Mouse (Mus musculus) forebrain, embryonic 11.5 days (tissue): ENCODE data around the gene Olfr572. TPM values are rescaled to one million over a fixed set of nuclear protein-coding genes. Genes with fewer than 3 reads are reported as not detected.

Source experiments
- ATAC-seq: fragments of 200-750 bp; cut with Nextera tagmentation; replicated peaks from 2 replicates; pipeline ENCODE4 v1.8.0; 2017; ENCODE audit warnings: moderate TSS enrichment; ENCODE audit not compliant: low FRiP score
- DNase-seq: peaks from one replicate; pipeline ENCODE4 v3.0.0-alpha.2; 2017; ENCODE audit warnings: low spot score
- H3K27ac ChIP-seq: fragments of 300-500 bp; sonication (generic); 2 replicates; pipeline ENCODE4 v1.5.1; 2014; ENCODE audit warnings: low read depth, low read length
- H3K27me3 ChIP-seq: fragments of 300-500 bp; sonication (generic); 2 replicates; pipeline ENCODE4 v1.6.1; 2014; ENCODE audit warnings: mild to moderate bottlenecking, low read length, mixed read lengths; ENCODE audit not compliant: control insufficient read depth, insufficient read depth
- H3K36me3 ChIP-seq: fragments of 300-500 bp; sonication (generic); 2 replicates; pipeline ENCODE4 v1.6.1; 2014; ENCODE audit warnings: mild to moderate bottlenecking, low read length, moderate library complexity, mixed read lengths; ENCODE audit not compliant: control insufficient read depth, insufficient read depth
- H3K4me1 ChIP-seq: fragments of 300-500 bp; sonication (generic); replicated peaks from 2 replicates; pipeline ENCODE4 v1.6.1; 2014; ENCODE audit warnings: low read length, mixed read lengths; ENCODE audit not compliant: control insufficient read depth, insufficient read depth
- H3K4me2 ChIP-seq: fragments of 300-500 bp; sonication (generic); 2 replicates; pipeline ENCODE4 v1.6.1; 2014; ENCODE audit warnings: low read depth, mild to moderate bottlenecking, low read length, moderate library complexity, mixed read lengths; ENCODE audit not compliant: severe bottlenecking
- H3K4me3 ChIP-seq: fragments of 300-500 bp; sonication (generic); 2 replicates; pipeline ENCODE4 v1.5.1; 2014; ENCODE audit warnings: low read depth, low read length
- H3K9ac ChIP-seq: fragments of 300-500 bp; sonication (generic); 2 replicates; pipeline ENCODE4 v1.6.1; 2014; ENCODE audit warnings: low read length
- H3K9me3 ChIP-seq: fragments of 300-500 bp; sonication (generic); 2 replicates; pipeline ENCODE4 v1.6.1; 2016; ENCODE audit warnings: low read length, mixed read lengths; ENCODE audit not compliant: control insufficient read depth
- WGBS: fragments of 180-500 bp; shearing (Covaris S2); extraction: QIAGEN DNeasy Blood & Tissue Kit; methylation state at CpG from one replicate; pipeline ENCODE4 v1.1.7; 2014; 5-methylcytosine and 5-hydroxymethylcytosine counted together
- polyA plus RNA-seq: library from polyadenylated mRNA; unstranded; fragments of >200 nt; fragmentation: Nextera tagmentation; extraction: Ambion mirVana; gene quantifications from 2 replicates; pipeline ENCODE4 v1.2.1, GENCODE M21; 2014

Gene Olfr572
- not detected in 2 replicates for polyA plus RNA-seq

DNA sequence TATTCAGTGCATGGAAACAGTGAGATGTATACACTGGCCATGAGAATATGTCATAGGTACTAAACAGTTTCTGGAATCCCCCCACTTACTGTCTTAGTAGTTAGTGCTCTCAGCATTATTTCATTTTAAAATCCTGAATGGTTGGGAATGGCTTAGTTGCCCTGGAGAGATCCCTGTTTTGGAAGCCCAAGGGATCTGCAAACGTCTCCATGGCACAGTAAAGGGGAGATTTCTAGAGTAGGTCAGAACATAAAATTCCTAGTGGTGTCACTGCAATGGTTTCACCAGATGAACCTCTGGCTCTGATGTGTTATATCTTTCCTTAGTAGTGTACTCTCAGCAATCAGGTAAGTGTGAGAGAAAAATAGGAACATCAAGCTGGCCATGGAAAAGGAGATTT is at the start of gene Olfr572:
Olfr572 (plus strand) TSS at position 301 of the 400 bp plus-strand sequence.
- no peaks in the 10 kb centered on the region for H3K9me3 ChIP-seq
- H3K27me3 ChIP-seq = no peaks in the 10 kb centered on the region
- H3K27ac ChIP-seq = no peak within 1 kb of the TSS
- H3K4me3 ChIP-seq = no peak within 1 kb of the TSS
- 69% methylated on average over 1 of the region's 1 CpGs for WGBS
- H3K4me2 ChIP-seq = no peak within 1 kb of the TSS
- no peak for DNase-seq
- no peaks in the 10 kb centered on the region for H3K36me3 ChIP-seq
- no peak for ATAC-seq
- no peak within 1 kb of the TSS for H3K9ac ChIP-seq
- H3K4me1 ChIP-seq = no peaks in the 10 kb centered on the region

DNA sequence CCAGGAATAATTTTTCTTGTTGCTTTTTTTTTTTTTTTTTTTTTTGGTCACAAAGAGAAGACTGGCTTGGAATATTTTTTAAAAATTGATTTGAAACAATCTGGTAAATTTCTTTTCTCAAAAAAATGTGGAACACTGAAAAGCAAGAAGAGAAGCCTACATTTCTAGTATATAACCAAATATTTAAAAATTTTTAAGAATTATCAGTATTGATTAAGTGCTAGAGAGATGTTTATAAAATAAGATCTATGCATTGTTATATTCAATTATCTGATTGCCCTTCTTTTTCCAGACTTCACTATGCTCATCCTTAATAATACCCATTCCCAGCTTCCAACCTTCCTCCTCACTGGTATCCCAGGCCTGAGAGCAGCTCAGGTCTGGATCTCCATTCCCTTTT is 47.4 kb upstream of the Olfr572 start, which contains the start of gene Olfr568:
Olfr568 (plus strand) TSS at position 301 of the 400 bp plus-strand sequence.
- no peaks in the 10 kb centered on the region for H3K36me3 ChIP-seq

DNA sequence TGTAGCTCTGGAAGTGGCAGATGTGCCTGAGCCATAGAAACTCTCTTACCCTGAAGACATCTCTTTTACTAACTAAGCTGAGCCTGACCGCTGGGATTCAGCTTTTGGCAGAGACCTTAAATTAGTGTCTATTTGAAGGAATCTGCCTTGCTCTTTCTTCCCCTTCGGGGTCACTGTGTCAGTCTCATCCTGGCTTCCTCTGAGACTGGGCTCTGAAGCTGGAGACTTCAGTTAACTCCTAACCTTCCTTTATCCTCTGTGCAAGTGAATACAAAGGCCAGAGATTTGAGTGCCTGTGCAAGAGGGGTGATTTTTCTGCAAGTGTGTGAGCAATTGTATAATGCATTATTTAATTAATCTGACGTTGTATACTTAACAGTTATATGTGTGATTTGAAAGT is 33.4 kb upstream of the Olfr572 start, which contains the start of gene Olfr569:
Olfr569 (minus strand) TSS at position 101 of the 400 bp plus-strand sequence.
- Histone ChIP-seq H3K4me1 (no peaks in the 10 kb centered on the region), H3K9ac (no peak within 1 kb of the TSS), H3K27ac (no peak within 1 kb of the TSS), H3K4me3 (no peak within 1 kb of the TSS), H3K4me2 (no peak within 1 kb of the TSS), H3K36me3 (no peaks in the 10 kb centered on the region), H3K27me3 (no peaks in the 10 kb centered on the region), H3K9me3 (no peaks in the 10 kb centered on the region)
- ATAC-seq (no peak), DNase-seq (no peak)
- WGBS = 69% methylated on average over 3 of the region's 3 CpGs

More for the DNA sequence above, 47.4 kb upstream of the Olfr572 start, which contains the start of gene Olfr568:
- Histone ChIP-seq H3K4me1 (no peaks in the 10 kb centered on the region), H3K27me3 (no peaks in the 10 kb centered on the region), H3K4me3 (no peak within 1 kb of the TSS), H3K9ac (no peak within 1 kb of the TSS), H3K4me2 (no peak within 1 kb of the TSS), H3K9me3 (no peaks in the 10 kb centered on the region), H3K27ac (no peak within 1 kb of the TSS)
- DNase-seq (no peak), ATAC-seq (no peak)

DNA sequence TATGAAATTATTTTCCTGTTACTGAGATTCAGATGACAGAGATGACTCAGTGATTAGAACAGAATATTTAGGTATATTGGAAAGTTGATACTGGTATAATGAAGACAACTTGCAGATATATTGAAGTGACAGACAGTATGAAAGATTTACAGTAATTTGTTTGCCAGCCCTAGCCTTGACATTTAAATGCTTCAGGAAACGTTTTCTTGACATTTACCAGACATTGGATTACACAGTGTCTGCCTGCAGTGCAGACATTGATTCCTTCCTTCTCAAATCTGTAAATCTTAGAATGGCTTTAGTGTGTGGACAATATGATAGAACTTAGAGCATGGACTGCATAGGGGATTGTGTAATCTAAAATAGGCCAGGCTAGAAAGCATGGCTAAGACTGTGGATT is 8.9 kb upstream of the Olfr572 start:
- no peaks in the 10 kb centered on the region for H3K4me1 ChIP-seq
- H3K36me3 ChIP-seq = no peaks in the 10 kb centered on the region
- DNase-seq (no peak), ATAC-seq (no peak)
- H3K9ac ChIP-seq = no peak overlapping the region
- H3K4me2 ChIP-seq = no peak overlapping the region
- no peaks in the 10 kb centered on the region for H3K9me3 ChIP-seq
- no peak overlapping the region for H3K27ac ChIP-seq
- no peak overlapping the region for H3K4me3 ChIP-seq
- WGBS = 56% methylated on average over 1 of the region's 1 CpGs
- no peaks in the 10 kb centered on the region for H3K27me3 ChIP-seq

DNA sequence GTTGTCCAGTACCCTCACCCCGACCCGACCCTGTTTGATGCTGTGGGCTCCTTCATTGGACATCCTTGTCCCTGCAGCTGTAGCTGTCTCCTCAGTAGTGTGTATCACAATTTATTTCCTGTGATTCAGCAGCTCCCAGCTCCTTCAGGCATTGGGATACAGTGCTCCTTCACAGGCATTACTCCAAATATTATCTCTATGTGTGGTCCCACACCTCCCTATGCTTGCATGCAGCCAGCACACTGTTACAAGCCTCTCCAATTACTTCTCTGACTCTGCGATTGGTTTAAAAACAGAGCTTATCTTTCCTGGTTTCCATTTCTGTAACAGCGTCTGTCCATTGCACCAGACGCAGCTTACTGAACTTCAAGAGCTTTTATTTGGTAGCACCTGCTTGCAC is 7.8 kb upstream of the Olfr572 start:
- no peak for DNase-seq
- H3K4me3 ChIP-seq = no peak overlapping the region
- WGBS = 83% methylated on average over 5 of the region's 5 CpGs
- H3K27me3 ChIP-seq = no peaks in the 10 kb centered on the region
- H3K4me1 ChIP-seq = no peaks in the 10 kb centered on the region
- no peak overlapping the region for H3K9ac ChIP-seq
- no peaks in the 10 kb centered on the region for H3K9me3 ChIP-seq
- no peak overlapping the region for H3K27ac ChIP-seq
- ATAC-seq = no peak
- H3K36me3 ChIP-seq = no peaks in the 10 kb centered on the region
- H3K4me2 ChIP-seq = no peak overlapping the region

DNA sequence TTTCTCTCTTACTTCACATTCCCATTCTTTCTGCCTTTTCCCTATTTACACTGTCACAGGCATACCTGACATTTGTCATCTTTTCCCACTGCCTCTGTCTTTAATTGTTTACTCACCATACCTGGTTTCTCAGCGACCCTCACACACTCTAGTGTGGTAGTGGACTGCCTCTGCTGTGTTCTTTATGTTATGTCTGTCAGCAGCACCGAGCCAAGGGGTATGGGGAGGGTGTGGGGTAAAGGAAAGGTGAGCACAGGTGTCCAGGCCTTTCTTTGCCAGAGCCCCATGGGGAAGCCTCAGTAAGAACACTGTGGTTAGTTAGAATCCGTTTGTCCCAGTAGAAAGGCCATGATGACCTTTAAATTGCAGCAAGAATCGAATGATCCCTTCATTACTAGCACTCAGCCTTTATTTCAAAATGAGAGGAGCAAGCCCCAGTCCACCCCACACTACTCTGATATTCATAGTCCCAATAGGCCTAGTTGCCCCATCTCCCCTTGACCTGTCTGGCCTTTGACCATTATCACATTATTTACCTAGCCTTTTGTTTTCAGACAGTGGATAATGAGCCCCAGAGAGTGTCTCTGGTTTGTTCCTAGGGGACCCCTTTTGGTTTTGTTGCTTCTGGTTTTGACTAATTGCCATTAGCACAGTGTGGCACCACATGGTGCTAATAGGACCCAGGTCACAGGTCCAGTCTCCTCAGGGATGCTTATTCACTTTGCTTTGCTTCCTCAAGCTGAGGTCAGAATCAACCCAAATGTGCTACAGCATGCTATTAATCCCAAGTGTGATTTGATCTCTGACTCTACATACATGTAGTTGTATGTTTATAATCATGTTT is 7.0 kb upstream of the Olfr572 start, which contains the start of gene Olfr571:
Olfr571 (minus strand) TSS at position 505 of the 844 bp plus-strand sequence.
- no peak within 1 kb of the TSS for H3K27ac ChIP-seq
- H3K4me3 ChIP-seq = no peak within 1 kb of the TSS
- DNase-seq (no peak), ATAC-seq (no peak)
- H3K9ac ChIP-seq = no peak within 1 kb of the TSS
- WGBS = 72% methylated on average over 4 of the region's 4 CpGs
- no peaks in the 10 kb centered on the region for H3K4me1 ChIP-seq
- no peaks in the 10 kb centered on the region for H3K27me3 ChIP-seq
- no peaks in the 10 kb centered on the region for H3K9me3 ChIP-seq
- H3K36me3 ChIP-seq = no peaks in the 10 kb centered on the region
- H3K4me2 ChIP-seq = no peak within 1 kb of the TSS

DNA sequence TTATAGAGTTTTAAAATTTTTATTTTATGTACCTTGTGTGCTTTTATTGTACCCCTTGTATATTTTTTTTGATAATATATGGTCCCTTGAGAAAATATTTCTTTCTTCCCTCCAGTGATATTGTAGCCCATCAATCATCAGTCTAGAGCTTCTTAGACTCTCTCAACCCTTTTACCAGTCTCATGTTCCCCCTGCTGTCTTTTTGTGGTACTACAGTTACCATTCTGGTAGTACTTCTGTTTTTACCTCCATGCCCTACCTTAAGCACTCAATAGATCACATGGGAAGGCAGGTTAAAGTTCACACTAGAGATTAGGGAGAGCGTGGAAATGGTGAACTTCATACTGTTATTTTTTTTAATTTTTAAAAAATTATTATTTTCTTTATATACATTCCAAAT is 4.6 kb upstream of the Olfr572 start:
- no peaks in the 10 kb centered on the region for H3K9me3 ChIP-seq
- peak; percentile 88 for ATAC-seq
- H3K4me2 ChIP-seq = no peak overlapping the region
- 9% methylated on average over 1 of the region's 1 CpGs for WGBS
- no peak overlapping the region for H3K9ac ChIP-seq
- H3K4me3 ChIP-seq = no peak overlapping the region
- DNase-seq = no peak
- H3K27ac ChIP-seq = no peak overlapping the region
- H3K36me3 ChIP-seq = no peaks in the 10 kb centered on the region
- H3K4me1 ChIP-seq = no peaks in the 10 kb centered on the region
- H3K27me3 ChIP-seq = no peaks in the 10 kb centered on the region

DNA sequence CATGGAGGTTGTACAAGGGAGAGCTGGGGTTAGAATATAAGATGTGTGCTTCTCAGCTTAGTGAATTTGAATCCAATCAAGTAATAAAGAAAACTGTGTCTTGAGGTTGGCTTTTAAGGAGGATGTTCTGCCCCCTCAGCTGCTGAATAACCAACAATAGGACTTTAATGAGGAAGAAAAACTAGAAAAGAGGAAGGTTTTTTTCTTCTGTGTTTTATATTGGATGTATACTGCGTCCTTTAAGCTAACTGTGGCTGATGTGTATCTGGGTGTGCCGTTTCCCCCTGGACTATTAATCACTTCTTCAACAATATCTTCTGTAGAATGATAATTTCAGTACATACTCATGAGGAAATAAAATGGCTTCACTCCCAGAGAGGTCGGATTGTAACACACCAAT is 2.9 kb downstream of the Olfr572 start:
- Histone ChIP-seq H3K4me3 (no peak overlapping the region), H3K9me3 (no peaks in the 10 kb centered on the region), H3K27ac (no peak overlapping the region), H3K9ac (no peak overlapping the region), H3K4me1 (no peaks in the 10 kb centered on the region), H3K36me3 (no peaks in the 10 kb centered on the region), H3K27me3 (no peaks in the 10 kb centered on the region), H3K4me2 (no peak overlapping the region)
- DNase-seq = no peak
- ATAC-seq = no peak
- 83% methylated on average over 3 of the region's 3 CpGs for WGBS

DNA sequence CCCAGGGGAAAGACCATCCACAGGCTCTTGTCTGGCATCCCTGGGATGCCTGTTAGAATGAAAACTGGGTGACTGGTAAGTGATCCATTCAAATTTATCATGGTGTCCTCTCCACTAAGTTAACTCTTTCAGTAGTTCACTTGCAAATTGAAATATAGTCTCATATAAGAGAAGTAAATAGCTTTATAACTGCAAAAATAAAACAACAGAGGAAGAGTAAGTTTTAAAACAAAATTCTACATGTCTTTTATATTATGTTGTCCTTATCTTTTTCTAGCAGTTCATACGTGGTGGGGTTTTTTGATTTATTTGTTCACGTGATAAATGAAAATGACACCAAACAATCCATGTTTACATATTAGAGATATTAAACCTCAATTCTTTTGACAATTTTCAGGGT is 18.3 kb downstream of the Olfr572 start, which contains the start of gene Olfr573-ps1:
Olfr573-ps1 (minus strand) TSS at position 101 of the 400 bp plus-strand sequence.
- H3K9me3 ChIP-seq = no peaks in the 10 kb centered on the region
- DNase-seq (no peak), ATAC-seq (no peak)
- H3K4me3 ChIP-seq = no peak within 1 kb of the TSS
- no peaks in the 10 kb centered on the region for H3K4me1 ChIP-seq
- H3K36me3 ChIP-seq = no peaks in the 10 kb centered on the region
- H3K9ac ChIP-seq = no peak within 1 kb of the TSS
- no peaks in the 10 kb centered on the region for H3K27me3 ChIP-seq
- WGBS = 91% methylated on average over 2 of the region's 2 CpGs
- H3K4me2 ChIP-seq = no peak within 1 kb of the TSS
- H3K27ac ChIP-seq = no peak within 1 kb of the TSS
